Mouse (Mus musculus) left cerebral cortex, postnatal 25 days (tissue): Measurements from ENCODE around the gene Hgfac. TPM values are rescaled to one million over a fixed set of nuclear protein-coding genes. Genes with fewer than 3 reads are reported as not detected.

Experiments
- DNase-seq, 2 experiments: peaks; one replicate each; pipeline ENCODE4 v3.0.0; 2022; ENCODE audit warnings: low spot score in 2 of 2, mixed read lengths in 1 of 2
- intact Hi-C: fragments of 180-260 bp; cut with DNase I; formaldehyde crosslinking; loops from one replicate; pipeline ENCODE4 v1.15.1; 2025
- total RNA-seq, 2 experiments: library from RNA; stranded (reverse); gene quantifications; 2 replicates each; pipeline ENCODE4 v1.2.3; 2021

The Hgfac gene
- total RNA-seq, 2 experiments from 2014 or later, result 1.1 TPM

DNA sequence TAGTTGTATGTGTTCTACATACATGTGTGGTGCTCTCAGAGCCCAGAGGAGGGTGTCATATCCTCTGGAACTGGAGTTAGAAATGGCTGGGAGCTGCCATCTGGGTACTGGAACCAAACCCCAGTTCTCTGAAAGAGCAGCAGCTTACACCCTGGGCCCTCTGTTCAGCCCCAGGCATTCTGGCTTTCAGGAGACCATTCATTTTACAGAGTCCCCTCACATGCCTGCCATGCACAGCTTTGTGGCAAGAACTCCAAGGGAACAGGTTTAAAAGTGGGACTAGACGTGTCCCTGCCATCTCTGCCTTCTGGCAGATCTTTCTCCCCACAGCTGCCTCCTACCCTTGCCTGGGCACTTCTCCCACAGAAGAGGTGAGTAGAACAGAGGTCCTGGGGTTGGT lies 7.7 kb upstream of the Hgfac start:
- intact Hi-C loops, result no loop called here
- DNase-seq, result no peak

DNA sequence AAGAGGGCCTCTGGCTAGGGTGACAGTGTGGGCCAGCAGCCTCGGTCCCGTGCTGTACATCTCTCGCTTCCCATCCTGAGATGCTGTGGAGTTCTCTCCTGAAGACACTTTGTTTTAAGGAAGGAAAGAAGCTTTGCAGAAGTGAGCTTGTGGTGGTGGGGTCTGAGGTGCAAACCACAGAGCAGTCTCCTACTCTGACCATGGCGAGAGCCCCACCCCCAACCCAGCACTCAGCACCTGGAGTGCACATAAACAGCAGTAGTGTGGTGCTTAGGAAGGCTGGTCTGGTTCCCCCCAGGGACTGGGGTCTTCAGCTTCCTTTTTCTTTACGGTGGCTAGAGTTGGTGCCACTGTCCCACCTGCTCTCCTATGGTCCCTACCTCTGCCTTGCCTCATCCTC lies 6.2 kb upstream of the Hgfac start:
- DNase-seq, result no peak
- intact Hi-C loops, result no loop called here

DNA sequence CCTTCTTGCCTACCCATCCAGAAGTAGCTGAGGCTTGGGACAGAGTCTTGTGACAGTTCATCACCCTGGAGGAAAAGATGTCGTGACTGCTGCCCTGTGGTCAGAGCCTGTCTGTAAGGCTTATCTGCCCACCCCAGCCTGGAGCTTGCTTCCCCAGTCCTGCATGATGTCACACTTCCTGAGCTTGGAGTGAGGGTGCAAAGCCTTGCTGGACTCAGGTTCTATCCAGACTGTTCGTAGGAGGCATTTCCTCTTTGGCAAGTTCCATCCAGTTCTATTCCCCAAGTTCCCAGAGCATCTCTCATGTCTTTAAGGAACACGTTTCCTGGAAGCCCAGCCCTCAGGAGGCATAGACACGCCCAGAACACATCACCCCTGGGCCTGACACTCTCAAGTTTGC lies 5.5 kb upstream of the Hgfac start:
- intact Hi-C loops, result no loop called here
- DNase-seq, result peak in 1 of 2 experiments; percentile 53

DNA sequence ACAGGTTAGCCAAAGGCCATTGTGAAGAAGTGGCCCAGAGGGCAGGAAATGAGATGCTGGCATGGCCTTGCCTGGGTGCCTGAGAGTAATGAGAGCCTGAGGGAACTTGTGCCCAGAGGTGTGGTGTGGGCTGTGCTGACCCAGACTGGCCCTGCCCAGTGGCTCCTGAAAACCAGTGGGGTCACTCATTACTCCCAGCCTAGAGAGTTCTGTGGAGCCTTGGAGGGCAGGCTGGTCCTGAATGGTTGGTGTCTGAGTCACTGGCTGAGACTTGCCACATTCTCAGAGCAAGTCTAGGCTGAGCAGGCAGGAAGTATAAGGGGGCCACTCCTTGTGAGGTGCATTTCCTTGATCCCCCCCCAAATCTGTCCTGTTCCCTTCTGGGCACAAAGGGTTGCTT lies 3.9 kb upstream of the Hgfac start:
- intact Hi-C loops, result no loop called here
- DNase-seq, result no peak

DNA sequence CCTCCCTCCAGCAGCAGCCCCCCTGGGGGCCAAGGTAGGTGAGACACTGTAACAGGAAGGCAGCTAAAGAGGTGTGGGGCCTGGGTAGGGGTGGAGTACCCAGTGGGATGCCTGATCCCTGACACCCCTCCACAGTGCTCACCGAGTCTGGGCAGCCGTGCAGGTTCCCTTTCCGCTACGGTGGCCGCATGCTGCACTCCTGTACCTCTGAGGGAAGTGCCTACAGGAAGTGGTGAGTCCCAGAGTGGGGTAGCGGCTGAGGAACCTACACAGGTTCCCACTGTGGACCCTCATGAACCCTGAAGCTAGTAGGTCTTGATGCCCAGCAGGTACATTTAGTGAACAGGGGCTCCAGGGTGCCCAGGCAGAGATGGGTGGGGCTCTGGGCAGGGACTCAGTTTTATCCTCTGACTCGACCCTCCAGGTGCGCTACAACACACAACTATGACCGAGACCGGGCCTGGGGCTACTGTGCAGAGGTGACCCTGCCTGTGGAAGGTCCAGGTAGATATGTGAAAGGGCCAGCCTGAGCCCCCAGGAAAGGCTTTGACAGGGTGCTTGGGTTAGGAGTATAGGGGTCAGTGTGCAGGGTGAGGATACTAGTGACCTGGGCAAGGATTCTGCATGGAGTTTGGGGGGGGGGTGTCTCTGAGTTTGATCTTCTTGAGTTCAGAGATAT lies 1.3 kb downstream of the Hgfac start:
- DNase-seq, result no peak
- intact Hi-C loops, result loop anchor here (1.0 to 10.0 kb wide), 3 partner anchors 56 to 378 kb away; partner anchors contain the start of genes Grk4 and Nop14

DNA sequence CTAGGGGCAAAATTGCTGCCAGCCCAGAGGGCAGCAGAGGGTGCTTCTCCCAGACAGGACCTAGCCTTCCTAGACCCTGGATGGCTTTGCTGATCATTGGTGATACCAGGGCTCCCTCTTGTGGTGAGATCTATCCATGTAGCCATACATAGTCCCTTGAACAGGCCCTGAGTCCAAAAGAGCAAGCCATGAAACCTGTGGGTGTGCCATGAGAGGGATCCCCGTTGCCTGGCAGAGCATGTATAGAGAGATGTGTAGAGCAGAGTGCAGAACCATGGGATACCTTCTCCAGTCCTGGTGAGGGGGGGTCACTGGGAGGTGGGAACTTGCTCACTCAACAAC lies 1.8 kb downstream of the Hgfac start:
- intact Hi-C loops, result loop anchor here (1.0 to 10.0 kb wide), 3 partner anchors 56 to 378 kb away; partner anchors contain the start of genes Grk4 and Nop14
- peak; percentile 83 to 90 for DNase-seq

DNA sequence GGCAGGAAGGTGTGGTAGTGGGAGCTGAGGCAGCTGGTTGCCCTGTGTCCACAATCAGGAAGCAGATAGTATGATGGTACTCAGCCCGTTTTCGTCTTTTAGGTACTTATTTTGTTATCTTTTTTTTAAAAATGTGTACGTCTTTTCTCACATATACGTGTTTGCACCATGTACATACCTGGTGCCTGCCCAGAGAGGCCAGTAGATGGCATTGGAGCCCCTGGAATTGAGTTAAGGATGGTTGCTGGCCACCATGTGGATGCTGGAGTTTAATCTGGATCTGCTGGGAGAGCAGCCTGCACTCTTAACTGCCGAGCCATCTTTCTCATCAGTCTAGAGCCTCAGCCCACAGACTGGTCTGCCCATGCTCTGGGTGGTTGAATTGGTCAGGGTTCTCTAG lies 9.2 kb downstream of the Hgfac start:
- intact Hi-C loops, result loop anchor here (5.0 kb wide), 1 partner anchor 297 kb away; no protein-coding TSS in a partner anchor
- no peak for DNase-seq

DNA sequence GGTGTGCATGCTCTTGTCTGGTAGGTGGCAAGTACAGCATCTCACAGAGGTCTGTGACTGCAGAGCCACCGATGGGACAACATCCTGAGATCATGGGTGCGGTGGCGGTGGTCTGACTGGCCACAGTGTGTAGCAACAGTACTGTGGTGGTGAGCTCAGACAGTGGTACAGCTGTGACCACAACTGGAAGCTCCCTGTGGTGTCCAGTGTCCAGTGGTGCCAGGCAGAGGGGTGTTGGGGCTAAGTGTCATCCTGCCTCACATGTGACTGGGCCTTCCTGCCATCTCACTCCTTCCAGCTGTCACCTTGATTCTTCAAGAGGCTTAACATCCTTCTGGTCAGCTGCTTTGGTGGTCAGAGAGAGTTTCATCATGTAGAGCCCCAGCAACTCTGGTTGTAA lies 13.3 kb downstream of the Hgfac start:
- no peak for DNase-seq
- intact Hi-C loops, result loop anchor here (5.0 kb wide), 2 partner anchors 78 to 293 kb away; no protein-coding TSS in a partner anchor

DNA sequence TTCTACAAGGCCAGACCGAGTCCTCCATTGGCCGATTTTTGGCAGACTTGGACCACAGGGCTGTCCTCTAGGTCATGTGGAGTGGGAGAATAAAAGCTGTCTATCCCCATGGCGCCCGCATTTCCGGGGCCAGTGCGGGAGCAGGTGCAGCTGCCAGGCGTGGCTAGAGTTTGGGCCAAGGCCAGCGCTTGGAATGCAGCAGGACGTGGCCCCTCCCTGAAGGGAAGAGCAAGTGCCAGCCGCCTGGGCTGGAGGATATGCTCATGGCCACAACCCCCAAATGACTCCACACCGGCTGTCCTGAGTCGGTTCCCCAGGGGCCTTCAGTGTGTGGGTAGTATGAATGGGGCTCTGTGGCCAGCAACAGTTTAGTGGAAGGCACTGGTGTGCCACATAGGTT lies 13.8 kb downstream of the Hgfac start:
- intact Hi-C loops, result loop anchor here (5.0 kb wide), 1 partner anchor 77 kb away; no protein-coding TSS in a partner anchor
- no peak for DNase-seq

DNA sequence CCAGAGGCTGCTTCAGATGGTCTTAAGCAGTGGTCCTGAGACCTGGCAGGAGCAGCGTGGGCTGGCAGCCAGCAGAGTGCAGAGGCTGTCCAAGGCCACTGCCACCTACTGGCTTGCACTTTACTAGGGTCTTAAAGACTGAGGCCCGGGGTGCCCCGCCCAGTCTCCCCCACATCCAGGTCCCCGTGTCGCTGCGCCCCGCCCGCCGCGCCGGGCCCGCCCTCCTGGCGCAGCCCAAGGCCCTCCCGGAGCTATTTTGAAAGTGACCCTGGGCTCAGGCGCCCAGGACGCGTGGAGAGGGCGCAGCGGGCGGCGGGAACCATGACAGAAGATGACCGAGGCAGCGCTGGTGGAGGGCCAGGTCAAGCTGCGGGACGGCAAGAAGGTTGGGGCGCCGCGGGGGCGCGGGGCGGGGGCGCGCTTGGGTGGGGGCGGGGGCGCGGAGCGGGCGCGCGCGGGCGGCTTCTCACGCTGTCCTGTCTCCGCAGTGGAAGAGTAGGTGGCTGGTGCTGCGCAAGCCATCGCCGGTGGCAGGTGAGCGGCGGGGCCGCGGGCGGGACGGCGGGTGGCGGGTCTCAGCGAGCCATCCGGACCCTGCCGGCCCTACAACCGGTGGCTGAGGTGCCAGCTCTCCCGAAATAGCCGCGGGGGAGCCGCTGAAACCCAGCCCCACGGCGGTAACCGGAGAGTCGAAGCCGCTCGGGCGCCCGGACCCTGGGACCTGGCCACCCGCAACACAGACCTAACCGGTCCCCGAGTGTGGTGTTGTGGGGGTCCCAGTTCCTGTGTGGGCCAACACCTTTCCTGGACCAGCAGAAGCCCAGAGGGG lies 15.5 kb downstream of the Hgfac start, which contains the start of gene Dok7:
TSS of gene Dok7 (plus strand) at position 163 of the 829 bp plus-strand sequence.
- peak; percentile 50 to 55 for DNase-seq
- intact Hi-C loops, result loop anchor here (5.0 kb wide), 1 partner anchor 75 kb away; no protein-coding TSS in a partner anchor

DNA sequence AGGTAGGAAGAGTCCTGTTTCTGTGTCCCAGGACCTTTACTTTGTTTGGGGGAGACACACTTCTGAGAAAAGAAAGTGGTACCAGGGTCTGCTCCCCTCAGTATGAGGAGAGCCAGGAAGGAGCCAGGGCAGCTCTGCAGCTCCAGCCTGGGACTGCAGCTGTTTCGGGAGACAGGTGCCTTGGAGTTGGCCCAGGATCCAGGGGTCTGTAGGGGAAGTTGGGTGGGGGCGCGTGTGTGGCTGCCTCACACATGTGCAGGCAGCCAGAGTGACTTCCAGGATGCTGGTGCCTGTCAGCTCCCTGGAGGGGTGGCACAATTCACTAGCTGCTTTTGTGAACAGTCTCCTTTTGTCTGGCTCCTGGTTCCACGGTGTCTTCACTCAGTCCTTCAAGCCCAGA lies 16.3 kb downstream of the Hgfac start:
- DNase-seq, result no peak
- intact Hi-C loops, result loop anchor here (5.0 kb wide), 1 partner anchor 75 kb away; no protein-coding TSS in a partner anchor

DNA sequence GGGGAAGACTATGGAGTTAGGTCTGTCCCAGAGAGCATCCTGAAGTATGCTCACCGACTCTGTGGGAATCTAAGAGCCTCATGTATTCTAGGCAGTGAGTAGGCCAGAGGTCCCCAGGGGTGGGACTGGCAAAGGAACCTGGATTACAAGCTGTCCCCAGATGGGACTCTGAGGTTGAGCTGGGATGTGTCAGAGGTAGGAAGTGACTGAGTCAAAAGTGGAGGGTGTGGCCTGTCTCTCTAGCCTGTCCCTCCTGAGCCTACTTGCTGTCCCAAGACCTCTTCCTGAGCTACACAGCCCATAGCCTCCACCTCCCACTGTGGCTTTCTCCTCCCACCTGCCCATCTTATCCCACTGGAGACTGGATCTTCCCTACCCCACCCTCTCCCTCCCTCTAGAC lies 16.9 kb downstream of the Hgfac start:
- intact Hi-C loops, result loop anchor here (5.0 kb wide), 1 partner anchor 74 kb away; no protein-coding TSS in a partner anchor

DNA sequence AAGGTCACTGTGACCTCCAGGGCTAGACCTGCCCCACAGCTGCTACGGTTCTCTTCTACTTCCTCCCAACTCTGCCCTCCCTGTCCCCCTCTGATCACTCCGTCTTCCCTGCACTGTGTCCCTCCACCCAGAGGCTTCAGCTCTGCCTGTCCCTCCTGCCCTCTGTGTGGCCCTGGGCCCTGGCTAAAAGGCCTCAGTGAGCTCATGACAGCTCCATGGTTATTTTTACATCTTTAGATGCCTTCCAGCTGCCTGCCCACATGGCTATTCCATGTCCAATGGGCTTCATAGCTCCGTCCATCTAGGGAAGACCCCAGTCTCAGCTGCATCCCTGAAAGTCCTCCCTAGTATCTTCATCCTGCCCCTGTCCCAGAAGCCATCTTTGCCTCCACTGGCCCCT lies 18.8 kb downstream of the Hgfac start:
- intact Hi-C loops, result no loop called here
- DNase-seq, result no peak

More for the DNA sequence above, 16.9 kb downstream of the Hgfac start:
- no peak for DNase-seq

DNA sequence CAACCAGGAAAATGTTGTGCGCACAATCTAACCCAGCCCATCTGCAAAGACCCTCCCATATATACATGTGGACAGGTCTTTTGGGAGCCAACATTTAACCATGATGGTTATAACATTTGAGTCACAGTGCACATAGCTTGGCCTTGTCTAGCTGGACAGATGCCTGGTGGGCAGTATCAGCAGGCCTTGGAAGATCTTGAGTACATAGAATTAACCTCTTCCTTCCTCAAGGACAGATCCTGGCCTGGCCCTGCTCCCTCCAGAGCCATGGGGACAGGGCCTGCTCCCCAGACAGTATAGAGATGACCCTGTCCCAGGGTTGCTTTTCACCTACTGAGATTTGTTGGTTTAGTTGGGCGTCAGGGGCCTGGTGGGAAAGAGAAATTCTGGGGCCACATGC lies 28.5 kb downstream of the Hgfac start:
- DNase-seq, result no peak
- intact Hi-C loops, result no loop called here

DNA sequence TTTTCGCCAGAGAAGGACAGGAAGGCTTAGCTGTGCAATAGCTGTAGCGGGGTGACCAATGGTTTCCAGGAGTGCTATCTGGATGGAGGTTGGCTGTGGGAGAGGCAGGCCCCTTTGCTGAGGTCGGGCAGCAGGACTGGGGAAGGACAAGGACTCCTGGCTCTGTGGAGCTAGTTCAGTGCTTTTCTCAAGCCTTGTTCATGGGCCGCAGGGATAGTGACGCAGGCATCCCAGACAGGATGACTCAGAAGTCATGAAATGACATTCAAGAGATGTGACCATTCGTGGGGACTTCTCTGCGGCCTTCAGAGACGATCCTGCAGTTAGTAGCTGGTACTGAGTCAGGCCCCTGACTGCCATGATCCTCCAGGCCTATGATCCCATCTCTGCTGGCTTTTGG lies 29.0 kb downstream of the Hgfac start:
- no peak for DNase-seq
- intact Hi-C loops, result no loop called here

DNA sequence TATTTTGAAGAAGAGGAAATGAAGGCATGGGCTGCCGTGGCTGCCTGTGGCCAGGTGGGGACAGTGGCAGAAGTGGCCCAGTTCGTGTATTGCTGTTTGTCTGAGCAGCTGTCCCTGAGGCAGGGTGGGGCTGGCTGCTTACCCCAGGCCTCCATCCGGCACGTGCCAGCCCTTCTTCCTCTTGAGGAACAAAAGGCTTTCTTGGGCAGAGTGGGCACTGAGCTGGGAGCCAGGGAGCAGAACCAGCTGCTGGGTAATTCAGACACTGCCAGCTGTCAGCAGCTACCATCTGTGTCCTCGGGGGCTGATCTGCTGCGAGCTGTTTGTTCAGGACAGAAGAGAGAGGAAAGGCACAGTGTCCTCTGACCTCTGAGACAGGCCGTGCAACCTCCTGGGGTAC lies 29.6 kb downstream of the Hgfac start:
- DNase-seq, result peak; percentile 29 to 50
- intact Hi-C loops, result no loop called here

DNA sequence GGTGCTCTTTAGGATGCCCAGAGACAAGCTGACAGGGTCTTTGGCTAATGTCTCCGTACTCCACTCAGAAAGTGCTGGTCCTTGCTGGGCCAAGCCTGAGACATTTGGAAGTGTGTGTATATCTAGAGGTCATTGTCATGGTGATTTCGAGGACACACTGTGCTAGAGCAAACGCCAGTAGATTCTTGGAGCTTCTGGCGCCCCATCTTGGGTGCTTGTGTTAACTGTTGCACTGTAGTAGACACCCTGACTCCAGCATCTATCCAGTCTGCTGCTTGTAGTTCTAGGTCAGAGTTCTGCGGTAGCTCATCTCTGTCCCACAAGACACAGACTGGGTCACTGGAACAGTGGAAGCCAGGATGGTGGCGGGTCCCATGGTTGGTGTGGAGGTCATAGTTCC lies 30.5 kb downstream of the Hgfac start:
- intact Hi-C loops, result no loop called here
- DNase-seq, result no peak

DNA sequence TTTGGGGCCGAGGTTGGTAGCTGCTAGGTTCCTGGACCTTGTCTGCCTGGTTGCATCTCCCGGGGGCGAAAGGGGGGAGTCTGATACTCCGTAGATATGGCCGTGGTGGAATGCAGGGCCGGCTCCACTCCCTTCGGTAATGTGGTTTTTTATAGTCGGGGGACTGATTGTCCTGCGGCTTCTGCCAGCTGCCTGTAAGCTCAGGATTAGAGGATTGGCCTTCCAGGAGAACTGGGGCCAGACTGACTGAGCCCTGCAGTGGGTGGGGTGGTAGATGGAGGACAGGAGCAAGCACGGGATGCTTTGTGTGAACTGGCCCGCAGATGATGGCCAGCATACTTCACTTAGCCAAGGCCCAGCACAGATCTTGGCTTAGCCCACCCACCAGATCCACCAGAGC lies 31.9 kb downstream of the Hgfac start:
- DNase-seq, result no peak
- intact Hi-C loops, result no loop called here

DNA sequence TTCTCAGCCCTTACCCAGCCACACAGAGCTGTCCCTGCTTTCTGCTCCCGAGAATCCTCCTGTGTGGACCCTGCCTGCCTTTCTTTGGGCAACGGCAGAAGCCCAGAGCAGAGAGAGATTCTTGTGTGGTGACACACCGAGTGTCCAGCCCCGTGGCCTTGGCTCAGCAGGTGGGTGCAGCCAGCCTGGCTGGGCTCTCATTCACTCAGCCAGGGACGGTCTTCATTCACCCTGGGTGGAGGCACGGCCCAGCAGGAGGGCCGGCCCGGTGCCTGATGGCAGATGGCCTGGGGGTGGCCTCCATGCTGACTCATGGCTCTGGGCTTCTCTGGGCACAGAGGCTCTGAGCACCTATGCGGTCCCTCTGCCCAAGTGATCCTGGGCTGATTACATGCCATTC lies 32.7 kb downstream of the Hgfac start:
- intact Hi-C loops, result no loop called here
- DNase-seq, result no peak

DNA sequence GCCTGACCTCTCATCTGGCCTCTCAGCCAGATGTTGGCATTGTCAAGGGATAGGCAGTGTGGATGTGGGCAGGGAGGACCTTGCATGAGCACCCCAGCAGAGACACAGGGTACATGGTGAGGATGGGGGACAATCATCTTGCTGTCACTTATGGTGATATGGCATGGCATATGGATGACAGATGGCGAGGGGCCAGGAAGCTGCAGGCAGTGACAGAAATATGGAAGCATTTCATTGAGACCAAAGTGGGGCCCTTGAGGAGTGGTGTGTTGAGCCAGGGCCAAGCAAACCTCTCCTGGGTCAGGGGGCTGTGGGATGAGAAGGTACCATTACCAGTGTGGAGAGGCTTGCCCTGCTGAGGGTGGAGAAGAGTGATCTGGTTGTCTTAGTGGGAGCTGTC lies 35.1 kb downstream of the Hgfac start:
- intact Hi-C loops, result no loop called here
- DNase-seq, result no peak

DNA sequence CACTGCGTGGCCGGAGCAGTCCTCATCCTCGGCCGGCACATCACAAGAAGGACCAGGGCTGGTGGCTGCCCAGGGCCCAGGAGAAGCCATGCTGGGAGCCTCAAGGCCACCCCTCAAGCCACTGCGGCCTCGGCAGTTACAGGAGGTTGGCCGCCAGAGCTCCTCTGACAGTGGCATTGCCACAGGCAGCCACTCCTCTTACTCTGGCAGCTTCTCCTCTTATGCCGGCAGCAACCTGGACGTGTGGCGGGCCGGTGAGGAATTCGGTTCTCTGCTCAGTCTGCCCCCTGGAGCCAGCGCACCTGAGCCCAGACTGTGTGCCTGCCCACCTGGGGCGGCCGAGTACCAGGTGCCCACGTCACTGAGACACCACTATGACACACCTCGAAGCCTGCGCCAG lies 37.8 kb downstream of the Hgfac start:
- intact Hi-C loops, result no loop called here
- DNase-seq, result no peak
